Mouse (Mus musculus): ENCODE measurements around the gene Smg9.

DNA sequence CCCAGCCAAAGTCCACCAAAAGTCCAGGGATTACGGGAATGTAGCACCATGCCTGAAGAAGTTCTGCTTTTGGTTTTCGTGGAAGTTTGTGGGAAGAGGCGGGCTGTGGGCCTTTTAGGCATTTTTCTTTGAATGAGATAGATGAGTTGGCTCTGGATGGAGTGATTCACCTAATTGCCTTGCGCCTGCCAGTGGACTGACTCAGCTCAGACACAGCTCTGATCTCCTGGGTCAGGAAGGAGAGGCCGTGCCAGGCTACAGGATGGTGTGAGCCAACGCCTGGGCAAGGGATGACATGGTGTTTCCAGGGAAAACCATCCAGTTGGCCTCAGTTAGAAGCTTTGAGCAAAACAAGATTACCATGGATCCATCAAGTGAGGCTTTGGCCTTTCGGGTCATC is 70.9 kb downstream of the Smg9 start:
- TF ChIP-seq ZC3H11A (IDR thresholded peaks at IDR 0.05; ENCODE audit: low read depth, low read length) (no peak), CTCF (IDR thresholded peaks at IDR 0.05 in 2 of 3, conservative IDR thresholded peaks at IDR 0.05 in 1 of 3; ENCODE audit: control insufficient read depth in 1 of 3, insufficient read depth in 1 of 3, low read depth in 2 of 3, low read length in 3 of 3, poor library complexity in 1 of 3, severe bottlenecking in 1 of 3) (no peak), HCFC1 (IDR thresholded peaks at IDR 0.05; ENCODE audit: low read depth, low read length) (no peak), POLR2A (IDR thresholded peaks at IDR 0.05; ENCODE audit: control insufficient read depth in 1 of 2, insufficient read depth in 1 of 2, low read depth in 1 of 2, low read length in 2 of 2, poor library complexity in 1 of 2) (no peak), E2F4 (IDR thresholded peaks at IDR 0.05; ENCODE audit: borderline replicate concordance, low read depth, low read length) (no peak), MAZ (IDR thresholded peaks at IDR 0.05; ENCODE audit: low read depth, low read length) (no peak), MAX (IDR thresholded peaks at IDR 0.05; ENCODE audit: low read length) (no peak), TCF12 (IDR thresholded peaks at IDR 0.05; ENCODE audit: low read depth, low read length) (no peak), UBTF (IDR thresholded peaks at IDR 0.05; ENCODE audit: borderline replicate concordance, insufficient read depth, low read depth, low read length) (no peak), JUND (IDR thresholded peaks at IDR 0.05; ENCODE audit: low read depth, low read length) (no peak), ETS1 (IDR thresholded peaks at IDR 0.05; ENCODE audit: low read depth, low read length) (no peak), EP300 (IDR thresholded peaks at IDR 0.05; ENCODE audit: low read depth in 1 of 2, low read length in 2 of 2) (no peak), ZNF384 (IDR thresholded peaks at IDR 0.05; ENCODE audit: low read depth, low read length) (no peak), CHD1 (IDR thresholded peaks at IDR 0.05; ENCODE audit: low read depth, low read length) (no peak)
